Mouse (Mus musculus) 3134 (cell line): ENCODE measurements around the gene Armh3.

Source experiments
- DNase-seq: peaks from one replicate; pipeline ENCODE4 v3.0.0-alpha.2; 2011; ENCODE audit warnings: low spot score; ENCODE audit not compliant: insufficient read length; ENCODE audit errors: extremely low read depth

The Armh3 gene

GRCm38 (mm10) chr19:45796061-45796556 is 202.2 kb downstream of the Armh3 start:
- DNase-seq, result no peak

- DNase-seq, result no peak
These were observed 202.8 kb downstream of the Armh3 start for GRCm38 (mm10) chr19:45795406-45795944.

GRCm38 (mm10) chr19:45794718-45795117 is 203.6 kb downstream of the Armh3 start:
- DNase-seq, result no peak

GRCm38 (mm10) chr19:45792404-45792803 is 205.9 kb downstream of the Armh3 start:
- no peak for DNase-seq

- peak; percentile 48 for DNase-seq
These were observed 208.1 kb downstream of the Armh3 start for GRCm38 (mm10) chr19:45789888-45790874.

- no peak for DNase-seq
These were observed 208.9 kb downstream of the Armh3 start for GRCm38 (mm10) chr19:45789365-45789764.

GRCm38 (mm10) chr19:45788337-45788736 is 210.0 kb downstream of the Armh3 start:
- DNase-seq, result no peak

GRCm38 (mm10) chr19:45787450-45787849 is 210.8 kb downstream of the Armh3 start:
- DNase-seq, result no peak

GRCm38 (mm10) chr19:45785470-45785869 is 212.8 kb downstream of the Armh3 start:
- DNase-seq, result no peak

GRCm38 (mm10) chr19:45783933-45784576 is 214.2 kb downstream of the Armh3 start:
- DNase-seq, result no peak

GRCm38 (mm10) chr19:45783181-45783932 is 214.9 kb downstream of the Armh3 start, which contains the start of gene Mgea5:
Mgea5 (minus strand) TSS chr19:45783837.
- peak; percentile 99 for DNase-seq

- peak; percentile 84 for DNase-seq
These were observed 215.8 kb downstream of the Armh3 start for GRCm38 (mm10) chr19:45782315-45783001.

GRCm38 (mm10) chr19:45781676-45782075 is 216.6 kb downstream of the Armh3 start:
- no peak for DNase-seq

GRCm38 (mm10) chr19:45780350-45780915 is 217.9 kb downstream of the Armh3 start:
- DNase-seq, result no peak

GRCm38 (mm10) chr19:45775486-45775885 is 222.8 kb downstream of the Armh3 start:
- DNase-seq, result no peak

GRCm38 (mm10) chr19:45771501-45771900 is 226.8 kb downstream of the Armh3 start:
- no peak for DNase-seq
